Mouse (Mus musculus): Measurements from ENCODE around the gene Vat1.

DNA sequence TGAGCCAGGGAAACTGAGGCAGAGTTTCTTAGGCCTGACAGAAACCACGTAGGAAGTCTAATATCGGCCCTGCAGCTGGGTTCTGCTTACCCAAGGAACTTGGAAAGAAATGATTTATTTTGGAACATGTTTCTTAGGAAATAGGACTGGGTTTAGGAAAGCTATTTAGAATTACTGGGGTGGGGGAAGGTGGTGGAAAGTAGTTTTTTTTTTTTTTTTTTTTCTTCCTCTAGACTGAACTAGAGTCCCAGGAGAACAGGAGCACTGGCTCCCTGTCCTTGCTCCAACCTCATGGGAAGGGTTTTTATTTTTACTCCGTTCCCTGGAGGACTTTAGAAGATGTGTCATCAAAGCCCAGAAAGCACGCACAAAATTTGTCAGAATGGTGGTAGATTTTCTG lies 3.1 kb upstream of the Vat1 start:
- TF ChIP-seq CTCF (IDR thresholded peaks at IDR 0.05; ENCODE audit: borderline replicate concordance, insufficient read depth, low read length) (no peak), POLR2A (IDR thresholded peaks at IDR 0.05; ENCODE audit: low read depth, low read length) (no peak)

All from embryonic fibroblast, embryonic 13.5 days (primary cell).